Mouse (Mus musculus): ENCODE results near the gene Vgll1.

- TF ChIP-seq MYOG (IDR thresholded peaks at IDR 0.05; ENCODE audit: control insufficient read depth, extremely low read depth, insufficient read length) = no peak
- TF ChIP-seq CTCF (IDR thresholded peaks at IDR 0.05; ENCODE audit: control insufficient read depth, insufficient read depth, insufficient read length) = no peak
- no peak for TF ChIP-seq MYOD1 (IDR thresholded peaks at IDR 0.05; ENCODE audit: control insufficient read depth, insufficient read length, low read depth)
- TF ChIP-seq CEBPB (IDR thresholded peaks at IDR 0.05; ENCODE audit: low read depth) = no peak
- TF ChIP-seq USF1 (IDR thresholded peaks at IDR 0.05; ENCODE audit: low read depth) = no peak
- no peak for TF ChIP-seq MAX (IDR thresholded peaks at IDR 0.05)
Observed at GRCm38 (mm10) chrX:57103415-57103814, 15.5 kb downstream of the Vgll1 start.
